Mouse (Mus musculus) fibroblast of lung, adult 2 months (primary cell): ENCODE results near the gene Pld4.

Experiments
- DNase-seq: peaks from one replicate; pipeline ENCODE4 v3.0.0-alpha.2; 2011; ENCODE audit warnings: low read depth

Pld4 gene

DNA sequence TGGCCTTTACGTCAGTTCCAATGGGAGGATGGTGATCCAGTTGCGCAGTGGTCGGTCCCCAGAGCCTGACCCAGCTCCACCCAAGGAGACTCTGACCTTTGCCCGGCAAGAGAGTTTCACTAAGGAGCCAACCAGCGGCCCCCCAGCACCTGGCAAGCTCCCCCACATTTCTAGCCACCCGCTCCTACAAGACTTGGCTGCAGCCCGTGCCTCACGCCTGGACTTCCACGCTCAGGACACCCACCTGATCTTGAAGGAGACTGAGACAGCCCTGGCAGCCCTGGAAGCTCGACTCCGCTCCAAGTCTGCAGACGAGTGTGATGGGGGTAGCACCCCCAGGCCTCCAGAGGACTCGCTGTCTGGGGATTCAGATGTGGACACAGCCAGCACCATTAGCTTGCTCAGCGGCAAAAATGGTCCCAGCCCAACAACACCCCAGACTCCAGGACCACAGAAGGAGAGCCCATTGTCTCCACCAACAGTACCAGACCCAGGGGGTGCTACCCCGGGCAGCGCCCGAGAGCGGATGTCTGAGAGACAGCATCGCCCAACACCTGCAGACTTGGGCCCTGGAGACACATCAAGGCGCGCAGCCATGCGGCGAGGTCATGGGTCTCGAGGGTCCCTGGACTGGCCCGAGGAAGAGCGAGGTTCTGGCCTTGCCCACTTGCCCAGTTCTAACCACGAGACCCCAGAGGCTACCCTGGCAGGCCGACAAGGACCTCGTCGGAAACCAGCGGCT, 22.0 kb upstream of the Pld4 start:
- DNase-seq, result no peak

DNA sequence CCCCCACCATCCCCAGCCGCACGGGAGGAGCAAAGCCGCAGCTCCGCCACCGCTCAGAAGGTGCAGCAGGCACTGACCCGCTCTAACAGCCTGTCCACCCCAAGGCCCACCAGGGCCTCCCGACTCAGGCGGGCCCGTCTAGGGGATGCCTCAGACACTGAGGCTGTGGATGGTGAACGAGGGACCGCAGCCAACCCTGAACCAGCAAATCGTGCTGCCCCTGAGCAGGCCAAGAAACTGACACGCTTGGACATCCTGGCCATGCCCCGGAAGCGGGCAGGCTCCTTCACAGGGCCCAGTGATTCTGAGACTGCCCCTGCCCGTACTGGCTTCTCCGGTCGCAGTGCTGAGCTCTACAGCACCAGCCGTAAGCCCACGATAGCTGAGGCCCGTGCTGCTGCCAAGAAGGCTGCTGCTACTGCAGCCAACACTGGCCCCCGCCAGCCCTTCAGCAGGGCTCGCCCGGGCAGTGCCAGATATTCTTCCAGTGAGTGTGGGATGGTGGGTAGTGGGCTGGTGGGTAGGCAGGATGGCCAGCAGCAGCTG, 21.4 kb upstream of the Pld4 start:
- DNase-seq, result no peak

DNA sequence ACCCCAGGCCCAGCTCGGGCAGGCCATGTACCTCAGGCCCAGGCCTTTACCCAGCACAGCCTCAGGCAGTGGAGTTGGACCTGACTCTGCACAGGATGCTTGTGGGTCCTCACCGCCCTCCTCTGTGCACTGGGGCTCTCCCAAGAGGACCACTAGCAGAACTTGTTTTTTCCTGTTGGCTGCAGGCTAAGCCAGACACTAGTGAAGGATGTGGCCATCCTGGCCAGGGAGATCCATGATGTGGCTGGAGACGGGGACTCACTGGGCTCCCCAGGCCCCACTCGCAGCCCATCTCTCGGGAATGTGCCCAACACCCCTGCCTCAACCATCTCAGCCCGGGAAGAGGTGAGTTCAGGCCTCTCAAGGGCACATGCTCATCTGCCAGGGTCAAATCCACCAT, 17.7 kb upstream of the Pld4 start:
- DNase-seq, result no peak

DNA sequence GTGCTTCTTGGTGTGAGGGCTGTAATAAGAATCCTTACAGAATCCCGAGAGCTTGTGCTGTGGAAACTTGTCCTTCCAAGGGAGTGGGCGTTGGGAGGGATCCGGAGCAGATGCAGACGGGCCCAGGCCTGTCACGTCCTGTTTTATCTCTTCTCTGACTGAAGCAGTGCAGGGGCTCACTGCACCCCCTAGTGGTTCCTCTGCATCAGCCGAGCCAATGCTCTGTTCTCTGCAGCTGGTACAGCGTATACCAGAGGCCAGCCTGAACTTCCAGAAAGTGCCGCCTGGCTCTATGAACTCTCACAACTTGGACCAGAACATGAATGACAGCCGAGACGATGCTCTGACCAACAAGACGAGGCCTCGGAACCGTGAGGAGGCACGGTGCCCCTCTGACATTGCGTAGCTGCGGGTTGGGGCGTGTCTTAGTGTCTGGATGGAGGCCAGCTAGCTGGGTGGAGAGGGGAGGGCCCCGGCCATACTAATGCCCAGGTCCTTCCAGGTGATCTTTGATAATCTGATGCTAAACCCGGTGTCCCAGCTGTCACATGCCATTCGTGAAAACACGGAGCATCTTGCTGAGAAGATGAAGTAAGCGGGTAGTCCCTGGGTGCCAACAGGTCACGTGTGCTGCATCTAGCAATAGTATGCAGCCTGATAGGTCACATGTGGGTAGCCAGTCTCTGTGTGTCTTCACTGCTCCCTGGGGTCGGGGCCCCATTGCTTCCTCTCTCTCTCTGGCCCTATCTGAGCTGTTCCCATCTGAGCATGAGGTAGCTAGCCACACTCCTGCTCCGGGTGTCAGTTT, 17.1 kb upstream of the Pld4 start:
- peak; percentile 62 for DNase-seq

DNA sequence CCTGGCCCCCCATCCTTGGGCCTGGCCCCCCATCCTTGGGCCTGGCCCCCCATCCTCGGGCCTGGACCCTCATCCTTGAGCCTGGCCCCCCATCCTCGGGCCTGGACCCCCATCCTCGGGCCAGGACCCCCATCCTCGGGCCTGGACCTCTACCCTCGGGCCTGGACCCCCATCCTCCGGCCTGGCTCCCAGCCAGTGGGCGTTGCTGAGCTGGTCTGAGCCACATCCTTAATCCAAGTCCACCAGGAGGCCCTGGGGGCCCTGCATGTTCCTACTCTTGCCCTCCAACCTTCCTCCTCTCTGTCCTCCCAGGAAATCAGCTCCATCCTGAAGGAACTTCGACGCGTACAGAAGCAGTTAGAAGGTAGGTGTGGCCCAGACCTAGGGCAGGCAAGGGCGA, 16.2 kb upstream of the Pld4 start:
- no peak for DNase-seq

DNA sequence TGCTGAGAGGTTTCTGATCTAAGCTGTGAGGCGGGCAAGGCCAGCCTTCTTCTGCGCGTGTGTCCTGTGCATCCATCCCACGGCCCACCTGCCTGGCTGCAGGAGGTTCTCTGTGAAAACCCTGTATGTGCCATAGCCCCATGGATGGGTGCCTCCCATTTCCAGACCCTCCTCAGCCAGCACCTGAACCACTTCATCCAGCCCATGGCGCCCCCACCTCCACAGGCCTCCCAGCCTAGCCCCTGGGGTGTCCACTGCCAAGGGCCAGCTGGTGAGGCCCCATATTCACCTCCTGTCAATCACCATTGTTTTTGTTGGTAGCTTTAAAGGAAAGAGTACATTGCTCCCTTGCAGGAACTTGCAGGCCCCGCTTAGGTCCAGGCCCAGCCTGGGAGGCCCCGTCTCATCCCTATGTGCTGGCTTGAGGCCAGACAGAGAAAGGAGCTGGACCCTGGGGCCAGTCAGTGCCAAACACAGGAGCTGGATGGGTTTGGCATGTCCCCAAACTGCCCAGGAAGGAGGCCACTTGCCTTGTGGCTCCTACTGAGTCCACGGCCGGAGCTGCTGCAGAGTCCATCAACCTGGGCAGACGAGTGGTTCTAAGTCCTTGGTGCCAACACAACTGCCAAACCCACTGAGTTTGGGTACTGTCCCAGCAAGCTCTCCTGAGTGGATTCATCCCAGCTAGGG, 15.4 kb upstream of the Pld4 start:
- DNase-seq, result no peak

DNA sequence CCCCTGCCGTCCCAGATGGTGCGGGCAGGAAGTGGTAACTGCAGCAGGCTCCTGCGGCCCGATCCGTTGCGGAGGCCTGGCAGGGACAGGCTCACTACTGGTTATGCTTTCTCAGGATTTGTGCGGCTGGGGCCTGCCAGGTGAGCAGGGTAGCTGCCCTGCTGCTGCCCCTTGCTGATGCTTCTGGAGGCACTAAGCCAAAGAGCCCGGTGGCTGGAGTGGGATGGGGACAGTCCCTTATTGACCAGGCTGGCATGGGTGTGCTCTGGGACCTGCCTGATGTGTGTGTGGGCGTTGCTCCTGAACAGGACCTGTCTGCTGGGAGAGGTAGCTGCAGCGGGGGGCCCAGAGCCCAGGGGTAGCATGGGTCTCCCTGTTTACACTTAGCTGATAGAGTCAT, 14.7 kb upstream of the Pld4 start:
- no peak for DNase-seq

DNA sequence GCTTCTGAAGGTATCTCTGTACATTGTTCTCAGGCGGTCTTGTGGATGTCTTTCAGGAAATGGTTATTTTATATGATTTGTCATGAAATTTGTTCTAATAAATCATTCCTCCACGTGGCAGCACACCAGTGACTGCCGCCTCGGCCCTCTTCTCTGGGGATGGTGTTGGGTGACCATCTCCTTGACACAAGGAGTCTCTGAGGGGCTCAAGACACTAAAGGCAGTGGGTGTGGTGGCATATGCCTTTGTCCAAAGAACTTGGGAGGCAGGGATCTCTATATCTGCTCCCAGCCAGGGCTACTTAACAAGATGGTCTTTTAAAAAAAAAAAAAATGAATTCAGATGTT, 14.0 kb upstream of the Pld4 start:
- DNase-seq, result no peak

DNA sequence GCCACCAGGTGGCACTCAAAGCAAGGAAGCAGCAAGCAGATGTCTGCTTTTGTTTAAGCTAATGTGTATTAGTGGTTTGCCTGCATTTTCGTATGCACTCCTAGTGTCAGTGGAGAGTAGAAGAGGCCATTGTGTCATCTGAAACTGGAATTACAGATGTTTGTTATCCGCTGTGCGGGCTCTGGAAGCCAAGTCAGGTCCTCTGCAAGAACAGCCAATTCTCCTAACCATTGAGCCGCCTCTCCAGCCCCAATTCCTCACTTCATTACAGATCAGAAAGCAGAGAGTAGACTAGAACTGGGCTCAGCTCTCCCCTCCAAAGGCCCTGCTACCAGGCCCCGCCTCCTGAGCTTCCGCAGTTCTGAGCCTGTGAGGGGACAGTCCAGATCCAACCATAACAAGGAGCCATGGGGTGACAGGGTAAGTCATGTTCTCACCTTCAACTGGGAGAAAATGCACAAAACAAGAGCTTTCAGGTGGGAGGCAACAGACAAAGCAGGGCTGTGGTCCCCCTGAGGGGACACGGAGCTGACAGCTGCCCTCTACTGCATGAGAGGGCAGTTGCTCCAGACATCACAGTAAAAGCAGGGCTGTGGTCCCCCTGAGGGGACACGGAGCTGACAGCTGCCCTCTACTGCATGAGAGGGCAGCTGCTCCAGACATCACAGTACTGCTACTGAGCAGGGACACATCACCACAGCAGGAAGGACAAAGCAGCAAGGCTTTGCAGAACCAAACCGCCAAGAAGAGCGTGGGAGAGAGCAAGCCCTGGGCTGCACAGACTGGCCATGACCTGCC, 13.4 kb upstream of the Pld4 start:
- peak; percentile 74 for DNase-seq

DNA sequence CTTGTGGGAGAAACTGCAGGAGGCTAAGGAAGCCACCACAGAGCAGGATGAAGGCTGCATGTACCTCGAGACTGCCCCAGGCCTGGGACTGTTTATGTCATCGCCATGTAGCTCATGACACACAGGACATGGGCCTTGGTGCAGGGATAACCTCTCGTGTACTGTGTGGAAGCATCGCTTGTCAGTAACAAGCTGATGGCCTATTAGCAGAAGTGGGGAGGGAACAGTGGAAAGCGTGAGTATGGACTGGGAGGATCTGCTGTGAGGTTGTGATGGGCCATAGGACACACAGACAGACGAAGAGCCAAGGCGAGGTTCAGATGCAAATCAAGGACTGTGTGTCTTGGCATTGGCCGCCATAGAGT, 12.9 kb upstream of the Pld4 start:
- DNase-seq, result no peak

DNA sequence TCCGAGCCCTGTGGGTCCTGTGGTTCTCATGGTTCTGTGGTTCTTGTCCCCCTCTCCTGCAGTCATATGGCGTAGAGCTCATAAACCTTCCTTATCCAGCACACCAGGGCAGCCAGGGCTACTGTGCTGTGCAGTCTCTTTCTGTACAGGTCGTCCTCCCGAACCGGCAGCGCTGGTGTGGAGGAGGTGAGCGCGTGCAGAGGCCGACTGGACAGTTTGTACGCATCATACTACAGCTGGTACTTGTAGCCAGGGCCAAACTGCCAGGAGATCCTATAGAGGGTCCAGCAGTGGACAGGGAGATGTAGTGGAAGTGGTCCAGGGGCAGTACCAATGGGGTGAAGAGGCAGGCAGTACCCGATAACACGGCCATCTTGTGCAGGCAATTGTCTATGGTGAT, 9.5 kb upstream of the Pld4 start:
- no peak for DNase-seq

DNA sequence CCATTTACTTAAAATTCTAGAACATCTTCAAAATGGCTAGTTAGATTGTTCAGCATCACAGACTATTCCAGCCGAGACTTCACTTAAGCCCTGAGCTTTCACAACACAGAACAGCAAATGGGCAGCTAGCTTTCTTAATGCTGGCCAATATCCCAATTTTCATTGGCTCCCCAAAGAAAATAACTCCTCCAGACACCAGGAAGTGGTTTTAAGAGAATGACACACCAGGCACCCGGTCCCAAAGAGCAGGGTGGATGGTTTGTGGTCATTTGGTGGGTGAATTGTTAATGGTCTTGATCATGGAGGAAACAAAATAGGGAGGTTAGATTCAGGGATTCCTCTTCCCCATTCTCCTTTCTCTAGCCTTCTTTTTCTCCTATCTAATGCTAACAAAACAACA, 8.1 kb upstream of the Pld4 start:
- DNase-seq, result no peak

DNA sequence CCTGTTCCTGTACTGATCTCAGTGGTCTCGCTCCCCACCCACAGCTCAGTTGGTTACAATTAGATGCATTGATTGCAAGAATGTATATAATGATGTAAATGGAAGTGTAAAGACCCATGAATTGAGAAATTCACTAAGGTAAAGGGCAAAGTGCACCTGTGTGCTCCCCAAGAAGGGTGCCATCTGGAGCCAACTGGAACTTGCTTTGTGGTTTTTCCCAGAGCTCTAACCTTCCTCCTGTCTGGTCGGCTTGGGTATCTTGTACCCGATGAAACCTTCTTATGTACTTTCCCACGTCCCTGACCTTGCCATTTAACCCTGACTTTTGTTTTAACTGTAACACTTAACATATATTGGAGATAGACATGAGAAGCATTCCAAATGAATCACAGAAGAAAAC, 4.6 kb upstream of the Pld4 start:
- DNase-seq, result no peak

DNA sequence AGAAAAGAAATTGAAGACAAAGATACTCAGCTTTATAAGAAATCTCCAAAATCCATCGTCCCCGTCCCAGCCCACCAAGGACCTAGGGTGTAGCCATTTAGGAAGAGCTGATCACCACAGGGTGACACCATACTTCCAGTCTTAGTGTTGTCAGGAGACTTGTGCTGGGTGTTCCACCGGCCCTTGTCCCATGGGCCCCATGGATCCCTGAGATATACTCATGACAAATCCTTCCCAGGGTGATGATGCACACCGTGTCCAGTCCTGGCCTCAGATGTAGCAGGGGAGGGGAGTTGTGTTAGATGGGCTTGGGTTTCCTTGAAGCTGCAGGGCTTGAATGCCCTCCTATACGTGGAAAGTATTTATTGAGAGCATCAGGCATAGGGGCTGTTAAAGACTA, 2.6 kb upstream of the Pld4 start:
- DNase-seq, result no peak

DNA sequence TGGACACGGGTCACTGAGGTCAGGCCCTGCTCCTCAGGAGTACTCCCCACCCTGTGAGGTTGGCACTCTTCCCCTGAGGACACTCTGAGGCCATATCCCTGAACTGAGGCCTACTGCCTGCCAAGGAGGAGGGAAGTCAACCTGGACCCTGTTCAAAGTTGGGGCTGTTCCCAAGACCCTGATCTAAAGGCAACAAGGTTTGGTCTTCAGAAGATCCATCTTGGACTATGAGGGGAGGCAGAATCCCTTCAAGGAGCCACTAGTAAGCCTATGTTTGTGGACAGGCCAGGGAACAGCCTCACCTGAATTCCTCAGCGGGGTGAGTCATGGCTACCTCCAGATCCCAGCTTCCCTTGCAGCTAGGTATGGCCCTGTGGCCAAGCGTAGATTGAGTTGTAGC, 984 bp upstream of the Pld4 start:
- DNase-seq, result no peak

DNA sequence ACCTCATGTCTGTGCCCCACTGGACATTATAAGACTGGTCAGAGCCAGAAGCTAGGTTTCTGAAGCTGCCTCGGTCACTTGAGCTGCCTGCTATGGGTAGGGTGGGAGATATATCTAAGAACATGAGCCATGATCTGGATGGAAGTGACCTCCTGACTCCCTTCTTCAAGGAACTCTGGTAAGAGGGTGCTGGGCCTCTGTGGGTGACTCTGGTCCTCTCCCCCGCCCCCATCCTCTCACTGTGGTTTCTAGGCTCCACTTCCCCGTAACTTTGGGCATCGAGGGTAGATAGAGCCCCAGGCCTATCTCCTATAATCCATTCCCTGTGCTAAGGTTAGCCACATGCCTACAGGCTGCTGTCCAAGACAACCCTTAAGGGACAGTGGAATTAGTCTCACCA, 956 bp downstream of the Pld4 start:
- no peak for DNase-seq

DNA sequence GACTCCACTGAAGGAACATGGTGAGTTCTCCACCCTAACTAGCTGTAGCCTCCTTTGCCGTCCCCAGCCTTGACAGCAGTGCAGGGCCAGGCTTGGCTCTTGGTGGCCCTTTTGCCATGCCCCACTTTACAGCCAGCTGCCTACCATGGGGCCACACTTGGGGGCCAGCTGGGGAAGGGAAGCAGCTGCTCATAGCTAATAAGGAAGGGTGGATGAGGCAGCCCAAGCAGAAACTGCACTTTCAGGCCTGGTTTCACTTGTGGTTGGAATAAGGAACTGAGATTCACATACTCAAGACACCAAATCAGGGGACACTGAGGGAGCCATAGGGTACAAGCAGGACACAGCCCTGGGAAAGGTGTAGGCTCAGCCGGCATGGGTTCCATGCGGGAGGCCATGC, 1.6 kb downstream of the Pld4 start:
- DNase-seq, result no peak

DNA sequence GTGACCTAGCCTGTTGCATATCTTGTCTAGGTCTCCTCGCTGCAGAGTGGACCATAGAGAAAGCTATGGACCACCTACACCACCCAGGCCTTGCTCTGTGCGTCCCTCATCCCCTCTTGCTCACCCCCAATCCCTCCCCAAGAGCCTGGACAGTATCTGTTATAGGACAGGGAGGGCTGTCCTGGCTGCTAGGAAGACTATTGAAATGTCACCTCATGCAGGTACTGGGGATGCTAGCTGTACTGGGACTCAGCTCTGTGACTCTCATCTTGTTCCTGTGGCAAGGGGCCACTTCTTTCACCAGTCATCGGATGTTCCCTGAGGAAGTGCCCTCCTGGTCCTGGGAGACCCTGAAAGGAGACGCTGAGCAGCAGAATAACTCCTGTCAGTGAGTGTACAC, 2.7 kb downstream of the Pld4 start:
- no peak for DNase-seq

DNA sequence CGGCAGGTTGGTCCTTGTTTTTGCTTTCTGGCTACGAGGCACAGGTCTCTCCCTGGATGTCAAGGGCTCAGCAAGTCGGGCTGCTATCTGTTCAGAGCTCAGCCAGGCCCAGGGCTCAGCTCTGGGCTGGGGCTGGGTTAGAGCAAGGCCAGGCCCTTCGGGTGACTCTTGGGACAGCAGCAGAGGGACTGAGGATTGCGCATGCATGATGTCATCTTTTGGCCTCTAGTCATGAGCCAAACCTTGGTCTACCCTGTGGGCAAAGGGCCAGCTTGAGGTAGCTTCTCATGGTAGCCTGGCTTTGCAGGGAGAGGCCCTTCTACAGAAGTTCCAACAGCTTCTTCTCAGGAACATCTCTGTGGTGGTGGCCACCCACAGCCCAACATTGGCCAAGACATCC, 3.7 kb downstream of the Pld4 start:
- no peak for DNase-seq

DNA sequence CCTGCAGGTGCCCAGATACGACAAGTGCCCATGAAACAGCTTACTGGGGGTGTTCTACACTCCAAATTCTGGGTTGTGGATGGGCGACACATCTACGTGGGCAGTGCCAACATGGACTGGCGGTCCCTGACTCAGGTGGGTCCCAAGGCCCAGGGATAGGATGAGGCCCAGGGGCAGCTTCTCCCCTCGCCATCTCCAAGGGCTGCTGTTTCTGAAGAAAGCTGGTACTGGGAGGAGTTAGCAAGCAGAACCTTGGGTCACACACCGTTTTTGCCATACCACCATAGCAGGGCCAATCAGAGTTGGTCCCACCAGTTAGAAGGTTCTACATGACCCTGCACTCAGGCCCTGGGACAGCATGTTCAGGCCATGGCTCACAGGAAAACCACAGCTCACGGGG, 4.5 kb downstream of the Pld4 start:
- DNase-seq, result no peak

DNA sequence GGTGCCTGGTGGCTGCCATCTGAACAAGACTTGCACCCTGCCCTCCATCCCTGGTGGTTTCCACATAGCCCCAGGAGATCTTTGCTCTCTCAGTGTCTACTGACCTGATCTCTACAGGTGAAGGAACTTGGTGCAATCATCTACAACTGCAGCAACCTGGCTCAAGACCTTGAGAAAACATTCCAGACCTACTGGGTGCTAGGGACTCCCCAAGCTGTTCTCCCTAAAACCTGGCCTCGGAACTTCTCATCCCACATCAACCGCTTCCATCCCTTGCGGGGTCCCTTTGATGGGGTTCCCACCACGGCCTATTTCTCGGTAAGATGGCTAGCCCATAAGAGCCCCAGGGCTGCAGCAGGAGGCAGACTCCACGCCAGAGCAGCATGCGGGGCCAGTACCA, 6.1 kb downstream of the Pld4 start:
- no peak for DNase-seq
